Mouse (Mus musculus) embryo, embryonic 11.5 days (tissue): ENCODE measurements around the gene Prdm1.
A peak's percentile ranks its signal among the peaks of the same experiment; 100 is the strongest.

ENCODE experiments used
- DNase-seq: peaks from one replicate; pipeline ENCODE4 v3.0.0-alpha.2; 2012; ENCODE audit warnings: low read depth, low spot score

Prdm1 gene

DNA sequence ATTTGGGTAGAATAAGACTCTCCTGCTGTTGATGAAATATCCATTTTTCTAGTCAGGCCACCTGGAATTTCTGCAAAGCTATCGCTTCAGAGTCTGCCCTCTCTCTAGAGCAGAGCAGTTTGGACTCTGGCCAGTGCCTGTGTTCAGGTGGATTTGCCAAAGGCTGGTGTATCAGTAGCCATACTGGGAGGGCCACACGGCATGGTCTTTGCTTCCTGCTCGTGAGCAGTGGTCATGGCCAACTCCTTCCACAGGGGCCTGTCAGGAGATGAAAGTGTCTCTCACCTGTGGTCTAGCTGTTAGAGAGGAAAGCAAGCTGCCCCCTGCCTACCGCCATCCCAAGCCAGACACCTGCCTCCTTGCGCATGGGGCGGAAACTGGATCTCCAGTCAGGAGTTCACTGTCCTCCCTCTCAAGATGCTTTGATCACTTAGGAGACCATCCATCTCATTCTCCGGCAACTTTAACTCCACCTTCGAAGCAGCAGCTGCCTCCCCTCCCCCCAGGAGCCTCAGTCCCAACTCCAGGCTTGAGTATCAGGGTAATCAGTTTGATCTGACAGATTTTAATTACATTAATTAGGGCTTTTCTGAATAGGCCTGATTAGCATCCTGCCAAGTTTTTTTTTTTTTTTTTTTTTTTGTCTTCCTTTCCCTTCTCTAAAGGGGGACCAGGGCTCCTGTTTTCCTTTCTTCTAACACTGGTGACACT is 35.3 kb downstream of the Prdm1 start:
- no peak for DNase-seq

DNA sequence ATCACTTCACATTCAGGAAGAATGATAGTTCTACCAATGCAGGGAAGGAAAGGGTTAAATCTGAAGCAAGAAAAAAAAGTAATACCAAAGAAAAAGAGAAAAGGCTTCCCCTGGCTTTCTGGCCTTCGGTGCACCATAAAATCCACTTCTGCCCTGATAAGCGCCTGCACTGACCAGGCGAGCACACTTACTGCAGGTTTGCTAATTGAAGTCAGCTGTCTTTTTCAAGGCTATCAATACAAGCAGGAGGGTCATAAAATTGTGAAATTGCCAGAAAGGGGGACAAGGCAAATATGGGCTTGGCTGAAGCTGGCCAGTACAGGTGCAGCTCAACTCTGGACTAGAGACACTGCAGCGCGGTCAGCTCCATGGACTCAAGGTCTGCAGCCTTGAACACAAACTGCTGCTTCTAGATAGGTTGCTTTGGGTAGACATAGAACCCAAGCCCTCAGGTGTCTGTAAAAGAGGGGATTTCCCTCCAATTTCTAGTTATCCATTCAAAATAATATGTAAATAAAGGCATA is 37.3 kb downstream of the Prdm1 start:
- DNase-seq = no peak

DNA sequence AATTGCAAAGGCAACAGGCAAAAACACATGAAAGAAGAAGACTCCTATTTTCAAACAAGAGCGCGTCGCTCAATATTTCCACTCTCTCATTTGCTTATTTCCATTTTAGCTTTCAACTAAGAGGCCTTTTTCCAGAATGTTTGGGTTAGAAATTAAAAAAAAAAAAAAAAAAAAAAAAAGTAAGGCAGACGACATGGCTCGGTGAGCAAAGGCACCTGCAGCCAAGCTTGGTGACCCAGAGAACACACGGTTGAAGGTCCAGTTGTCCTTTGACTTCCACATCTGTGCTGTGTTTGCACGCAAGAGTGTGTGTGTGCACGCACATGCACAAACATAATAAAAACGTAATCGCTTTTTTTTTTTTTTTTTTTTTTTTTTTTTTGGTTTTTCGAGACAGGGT is 41.2 kb downstream of the Prdm1 start:
- DNase-seq = no peak

DNA sequence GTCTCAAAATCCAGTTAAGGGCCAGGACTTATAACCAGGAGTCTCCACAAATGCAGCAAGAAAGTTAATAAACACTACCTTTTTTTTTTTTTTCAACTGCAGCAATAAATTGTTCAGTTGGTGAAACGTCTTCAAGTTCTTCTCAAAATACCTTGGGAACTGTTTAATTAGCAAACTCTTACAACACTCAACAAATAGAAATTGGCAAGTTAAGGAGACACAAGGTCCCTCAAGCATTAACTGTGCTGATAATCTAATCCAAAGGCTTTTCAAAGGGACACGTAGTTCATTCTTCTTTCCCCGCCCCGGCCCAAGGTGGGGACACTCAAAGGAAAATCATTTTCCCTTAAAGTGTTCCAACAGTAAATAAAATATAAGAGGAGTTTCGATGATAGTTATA is 44.2 kb downstream of the Prdm1 start:
- DNase-seq = no peak

DNA sequence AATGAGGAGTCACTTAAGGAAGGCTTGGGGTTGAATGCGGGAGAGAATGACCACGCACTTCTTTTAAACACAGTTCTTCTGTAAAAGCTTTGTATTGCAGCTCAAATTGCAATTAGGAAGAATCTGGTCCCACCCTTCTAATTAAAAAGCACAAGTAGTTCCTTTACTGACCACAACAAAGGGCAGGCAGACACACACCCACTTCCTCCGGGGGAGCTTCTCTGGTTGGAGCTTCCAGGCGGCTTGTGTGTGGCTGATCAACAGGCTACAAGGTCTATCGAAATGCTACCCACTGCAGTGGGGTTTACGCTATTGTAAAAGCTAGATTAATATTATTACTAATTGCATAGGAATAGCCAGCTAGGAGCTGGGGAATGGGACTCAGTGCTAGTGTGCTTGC is 45.2 kb downstream of the Prdm1 start:
- DNase-seq = no peak

DNA sequence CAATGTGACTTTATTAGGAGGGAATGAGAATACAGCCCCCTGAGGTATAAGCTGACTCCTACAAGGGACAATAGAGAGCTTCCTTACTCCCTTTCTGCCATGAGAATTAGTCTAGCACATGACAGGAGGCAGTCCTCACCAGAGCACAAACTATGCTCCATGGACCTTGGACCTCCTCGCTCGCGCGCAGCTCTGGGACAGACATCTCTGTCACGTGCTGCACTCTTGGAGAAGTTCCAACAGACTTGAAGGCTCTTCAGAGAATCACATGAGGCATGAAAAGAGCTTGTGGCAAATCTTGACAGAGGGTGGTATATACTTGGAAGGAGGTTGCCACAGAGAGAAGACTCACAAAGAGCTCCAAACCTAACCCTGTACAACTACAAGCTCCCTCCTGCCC is 46.9 kb downstream of the Prdm1 start:
- DNase-seq = no peak

DNA sequence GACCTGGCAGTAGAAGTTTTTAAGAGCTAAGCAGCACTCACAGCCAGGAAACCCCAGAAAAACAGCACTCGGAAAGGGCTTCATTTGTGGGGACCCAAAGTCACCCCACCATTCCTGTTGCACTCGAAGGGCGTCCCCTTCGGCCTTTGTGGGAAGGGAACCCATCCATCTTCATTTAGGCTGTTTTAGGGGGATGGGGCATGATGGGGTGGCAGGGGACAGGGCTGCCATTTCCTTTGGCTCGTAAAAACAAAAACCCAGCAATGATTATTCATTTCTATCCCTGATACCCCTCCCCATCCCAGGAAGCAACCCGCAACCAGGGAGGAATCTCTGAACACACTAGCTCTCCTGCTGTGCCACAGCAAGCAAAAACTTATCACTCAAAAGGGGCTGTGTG is 49.0 kb downstream of the Prdm1 start:
- DNase-seq = no peak

DNA sequence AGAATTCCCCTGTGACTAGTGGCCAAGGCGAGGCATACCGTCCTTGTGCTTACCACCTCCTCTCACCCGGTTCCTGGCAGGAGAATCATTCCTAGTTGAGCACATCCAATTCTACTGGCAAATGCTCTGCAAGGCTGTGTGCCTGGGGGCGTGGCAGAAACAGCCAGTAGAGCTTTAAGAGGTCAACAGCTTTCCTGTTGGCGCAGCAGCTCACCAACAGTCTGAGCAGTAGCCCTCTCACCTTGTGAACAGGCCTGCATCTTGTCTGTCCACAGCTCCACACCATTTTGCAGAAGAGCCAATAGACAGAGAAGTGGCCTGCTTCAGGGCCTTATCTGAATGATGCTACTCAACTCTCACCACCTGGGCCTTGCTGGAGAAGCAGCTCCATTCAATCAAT is 50.2 kb downstream of the Prdm1 start:
- DNase-seq = no peak

DNA sequence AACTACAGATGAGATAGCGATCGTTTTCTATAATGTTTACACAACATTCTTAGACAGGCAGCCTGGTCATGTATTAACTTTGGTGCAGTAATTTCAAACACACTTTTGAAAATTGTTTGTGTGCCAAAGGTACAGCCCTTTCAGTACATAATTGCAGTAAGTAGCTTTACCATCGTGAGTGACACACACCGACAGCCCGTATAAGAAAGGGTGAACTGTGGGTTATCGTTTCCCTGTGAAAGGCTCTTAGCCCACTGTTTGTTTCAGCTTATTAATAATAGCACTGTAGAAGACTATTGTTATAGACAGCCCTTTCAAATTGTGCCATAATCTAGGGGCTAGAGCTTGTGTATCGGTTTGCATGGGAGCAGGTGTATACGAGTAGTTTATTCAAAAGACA is 51.1 kb downstream of the Prdm1 start:
- DNase-seq = no peak

DNA sequence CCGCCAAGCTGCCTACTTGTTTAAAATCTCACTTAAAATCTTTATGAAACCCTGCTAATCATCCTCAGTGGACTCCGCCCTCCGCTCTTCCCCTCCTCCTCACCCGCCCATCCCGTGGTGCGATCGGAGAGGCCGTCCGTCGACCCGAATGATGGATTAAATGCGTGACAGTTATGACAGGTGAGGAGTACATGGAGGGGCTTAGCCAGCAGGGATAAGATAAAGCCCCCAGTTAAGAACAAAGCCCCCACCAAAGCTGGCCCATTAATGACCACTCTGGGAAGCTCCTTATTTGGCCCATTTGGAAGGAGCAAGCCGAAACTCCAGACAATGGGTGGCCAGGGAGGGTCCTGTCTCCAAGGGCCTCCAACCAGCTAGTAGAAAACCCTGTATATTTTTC is 51.8 kb downstream of the Prdm1 start:
- no peak for DNase-seq

DNA sequence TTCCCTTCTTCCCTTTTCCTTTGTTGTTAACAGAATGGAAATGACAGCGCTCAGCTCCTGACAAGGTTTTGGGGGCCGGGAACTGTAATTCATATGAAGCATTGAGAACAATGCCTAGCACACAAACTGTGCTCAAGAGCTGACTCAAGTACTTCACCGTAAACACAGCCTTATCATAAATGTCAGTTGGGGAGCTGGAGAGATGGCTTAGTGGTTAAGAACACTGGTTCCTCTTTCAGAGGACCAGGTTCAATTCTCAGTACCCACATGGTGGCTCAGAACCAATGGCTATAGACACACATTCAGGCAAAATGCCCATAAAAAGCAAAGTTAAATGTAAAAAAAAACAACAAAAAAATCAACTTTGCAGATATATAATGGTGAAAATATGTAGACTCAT is 52.9 kb downstream of the Prdm1 start:
- DNase-seq = no peak

DNA sequence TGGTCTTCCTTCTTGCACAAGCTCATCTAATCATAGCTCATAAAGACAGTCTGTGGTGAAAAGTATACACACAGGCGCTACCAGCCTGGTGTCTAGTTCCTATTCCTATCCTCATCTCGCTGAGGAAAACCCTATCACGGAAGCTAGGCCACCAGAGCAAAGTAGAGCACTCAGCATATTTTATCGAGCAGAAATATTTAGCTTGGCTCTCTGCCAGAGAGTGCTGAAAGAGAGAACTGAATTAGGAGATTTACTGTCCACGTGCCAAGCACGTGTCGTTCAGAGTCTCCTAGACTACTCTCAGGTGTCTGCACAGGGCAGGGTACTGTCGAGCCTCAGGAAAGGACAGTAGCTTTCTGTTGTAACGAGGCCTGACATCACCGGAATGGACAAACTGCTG is 54.0 kb downstream of the Prdm1 start:
- peak; percentile 67 for DNase-seq

DNA sequence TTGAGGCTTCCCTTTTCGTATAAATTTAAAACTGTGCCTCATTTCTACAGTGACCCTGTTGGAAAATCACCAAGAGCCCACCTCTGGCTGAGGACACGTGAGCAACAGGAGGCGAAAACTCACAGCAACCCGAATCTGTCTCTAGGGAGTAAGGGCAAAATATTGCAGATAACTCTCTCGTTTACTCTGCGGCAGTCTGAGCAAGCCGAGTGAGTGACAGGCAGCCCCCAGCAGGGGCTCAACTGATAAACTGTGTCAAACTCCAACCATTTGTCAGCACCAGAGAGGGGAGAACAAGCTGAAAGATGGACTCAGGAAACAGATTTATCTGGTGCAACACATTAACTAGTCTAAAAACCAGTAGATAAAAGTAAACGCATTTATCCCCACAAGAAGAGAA is 62.7 kb downstream of the Prdm1 start:
- DNase-seq = no peak

DNA sequence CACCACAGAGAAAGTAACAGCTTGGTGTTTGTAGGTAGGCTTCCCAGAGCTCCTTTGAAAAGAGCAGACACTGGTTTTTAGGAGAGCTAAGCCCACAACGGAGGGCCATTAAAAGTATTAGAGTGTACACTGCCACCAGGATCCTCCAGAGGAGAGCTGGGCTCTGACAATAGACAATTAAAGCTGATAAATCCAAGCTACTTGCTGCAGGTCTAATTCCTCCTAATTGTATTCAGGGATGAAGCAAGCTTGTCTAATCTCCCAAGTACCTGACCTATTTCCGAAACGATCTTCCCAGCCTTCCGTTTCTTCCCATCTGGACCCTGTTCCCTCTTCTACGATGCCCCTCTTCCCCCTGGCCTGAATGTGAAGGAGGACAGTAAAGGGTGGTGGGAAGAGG is 63.7 kb downstream of the Prdm1 start:
- DNase-seq = no peak

DNA sequence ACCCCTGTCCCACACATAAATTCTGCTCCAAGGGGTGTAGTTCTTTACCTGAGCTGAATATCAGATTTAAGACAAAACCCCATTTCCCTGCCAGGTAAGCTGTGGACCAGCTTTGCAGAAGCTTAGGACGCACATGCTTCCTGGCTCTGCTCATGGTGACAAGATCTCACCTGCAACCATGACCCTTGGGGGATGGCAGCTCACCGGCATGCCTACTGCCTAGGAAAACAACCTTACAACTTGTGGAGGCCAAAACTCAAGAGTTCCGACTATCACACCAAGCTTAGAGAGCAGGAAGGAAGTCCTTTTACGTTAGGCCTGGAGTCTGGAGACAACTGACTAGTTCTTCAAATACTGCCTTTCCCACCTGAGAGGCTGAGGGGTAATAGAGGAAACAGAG is 64.4 kb downstream of the Prdm1 start:
- DNase-seq = no peak

DNA sequence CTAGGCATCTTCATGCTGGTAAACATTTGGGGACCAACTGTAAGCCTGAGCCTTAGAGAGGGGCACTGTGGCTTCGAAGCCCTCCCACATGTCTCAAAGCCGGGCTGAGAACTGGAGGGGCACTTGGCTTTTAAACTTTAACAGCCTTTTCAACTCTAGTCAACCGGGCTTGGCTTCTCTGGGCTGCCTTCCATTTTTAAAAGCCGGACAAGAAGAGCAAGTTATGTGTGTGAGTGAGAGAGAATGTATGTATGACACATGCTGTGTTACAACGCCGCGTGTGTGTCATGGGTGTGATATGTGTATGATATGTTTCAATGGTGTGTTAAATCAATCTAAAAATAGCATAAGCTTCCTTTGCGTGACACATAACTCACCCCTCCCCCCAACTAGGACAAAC is 66.0 kb downstream of the Prdm1 start:
- no peak for DNase-seq

DNA sequence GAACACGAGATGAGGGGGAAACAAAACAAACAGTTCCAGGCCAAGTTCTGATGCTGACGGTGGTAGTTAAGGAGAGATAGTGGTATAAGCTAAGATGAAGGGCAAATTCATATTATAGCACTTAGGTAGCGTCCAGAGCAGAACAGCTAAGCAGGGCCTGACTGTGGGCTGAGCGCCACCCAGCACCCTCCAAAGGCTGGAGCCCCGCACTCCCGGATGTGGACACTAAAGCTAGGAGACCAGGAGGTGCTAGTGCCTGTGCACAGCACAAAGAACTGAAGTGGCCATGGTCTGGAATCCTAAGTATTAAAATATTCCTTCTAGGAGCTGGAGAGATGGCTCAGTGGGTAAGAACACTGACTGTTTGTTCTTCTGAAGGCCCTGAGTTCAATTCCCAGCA is 67.2 kb downstream of the Prdm1 start:
- DNase-seq = no peak

DNA sequence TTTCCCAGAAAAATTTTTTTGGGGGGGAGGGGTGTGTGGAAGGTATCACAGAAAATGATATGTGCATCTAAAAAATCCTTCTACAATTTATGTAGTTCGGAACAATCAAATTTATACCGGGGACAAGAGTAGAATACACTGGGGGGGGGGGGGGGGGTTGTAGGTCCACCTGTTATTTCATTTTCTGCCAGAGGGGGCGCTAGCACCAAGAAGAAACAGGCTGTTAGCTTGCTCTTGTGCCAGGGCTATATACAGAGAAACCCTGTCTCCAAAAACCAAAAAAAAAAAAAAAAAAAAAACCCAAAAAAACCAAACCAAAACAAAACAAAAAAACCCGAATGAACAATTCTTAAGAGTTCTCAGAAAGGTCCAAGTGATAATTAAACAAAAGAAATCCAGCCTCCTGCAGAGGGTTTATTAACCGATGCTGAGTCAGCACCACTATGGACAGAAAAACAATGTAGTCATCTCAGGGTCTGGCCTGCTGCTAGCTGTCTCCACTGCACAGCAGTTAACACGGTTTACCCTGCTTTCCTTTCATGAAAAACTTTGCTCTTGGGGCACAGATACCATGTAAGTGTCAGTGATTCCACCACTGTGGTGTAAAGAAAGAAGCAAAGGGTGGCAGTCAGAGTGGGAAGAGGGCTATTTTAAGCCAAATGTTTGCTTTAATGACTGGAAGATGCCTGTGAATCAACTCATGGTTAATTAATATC is 68.0 kb downstream of the Prdm1 start:
- no peak for DNase-seq

DNA sequence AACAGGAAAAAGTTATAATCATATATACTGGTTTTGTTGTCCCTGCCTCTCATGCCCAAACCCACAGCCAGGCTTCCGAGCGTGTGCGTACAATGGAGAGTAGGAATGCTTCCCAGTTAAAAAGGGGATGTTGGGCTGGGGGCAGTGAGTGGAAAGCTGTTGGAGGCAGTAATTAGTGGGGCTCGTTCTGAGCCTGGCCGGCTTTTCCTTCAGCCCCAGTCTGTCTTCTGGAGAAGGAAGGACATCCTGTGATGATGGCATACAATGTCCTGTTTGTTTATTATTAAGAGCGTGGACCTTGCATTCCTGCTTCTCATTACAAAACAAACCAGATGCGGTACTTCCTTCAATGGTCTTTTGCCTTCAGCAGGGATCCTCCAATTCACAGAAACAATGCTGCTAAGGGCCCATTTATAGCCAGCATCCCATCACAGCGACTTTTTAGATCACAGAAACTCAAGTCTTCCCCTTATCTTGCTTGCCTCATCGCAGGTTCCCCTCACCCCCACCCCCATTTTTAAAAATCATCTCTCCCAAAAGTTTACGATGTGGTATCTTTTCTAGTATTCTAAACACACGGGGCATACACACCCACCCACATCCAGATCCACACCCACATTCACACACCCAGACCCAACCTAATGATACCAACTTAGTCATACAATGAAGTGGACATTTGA is 68.8 kb downstream of the Prdm1 start:
- no peak for DNase-seq

DNA sequence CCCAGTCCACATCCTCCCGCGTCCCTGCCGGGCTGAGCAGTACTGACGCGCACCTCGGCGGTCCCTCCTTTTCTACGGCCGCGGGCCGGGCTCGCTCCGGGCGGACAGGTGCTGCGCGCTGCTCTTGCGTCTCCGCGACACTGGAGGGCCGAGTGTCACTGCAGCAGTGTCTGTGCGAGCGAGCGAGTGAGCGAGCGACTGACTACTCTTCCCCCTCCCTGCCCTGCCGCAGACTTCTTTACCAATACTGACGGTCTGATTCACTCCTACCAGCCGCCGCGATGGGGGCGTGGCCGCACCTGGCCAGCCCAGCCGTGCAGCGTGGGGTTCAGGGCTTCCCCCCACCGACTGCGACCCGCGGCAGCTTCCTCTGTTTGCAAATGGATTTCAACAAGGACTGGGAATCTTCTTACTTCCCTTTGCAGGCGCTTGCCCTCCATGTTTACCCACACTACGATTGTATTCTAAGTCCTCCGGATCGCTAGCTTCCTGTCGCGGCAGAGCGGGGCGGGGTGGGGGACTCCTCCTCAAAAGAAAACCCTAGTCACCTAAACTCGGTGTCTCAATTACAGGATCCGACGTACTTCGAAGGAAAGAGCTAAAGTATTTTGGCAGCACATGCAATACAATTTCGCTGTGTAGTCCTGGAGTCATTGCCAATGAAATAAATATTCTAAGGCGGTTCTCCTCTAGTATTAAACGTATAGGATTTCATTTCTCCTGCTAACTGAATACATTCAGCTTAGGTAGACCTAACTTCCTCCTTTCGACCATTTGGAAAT is 69.6 kb downstream of the Prdm1 start:
- peak; percentile 40 for DNase-seq

DNA sequence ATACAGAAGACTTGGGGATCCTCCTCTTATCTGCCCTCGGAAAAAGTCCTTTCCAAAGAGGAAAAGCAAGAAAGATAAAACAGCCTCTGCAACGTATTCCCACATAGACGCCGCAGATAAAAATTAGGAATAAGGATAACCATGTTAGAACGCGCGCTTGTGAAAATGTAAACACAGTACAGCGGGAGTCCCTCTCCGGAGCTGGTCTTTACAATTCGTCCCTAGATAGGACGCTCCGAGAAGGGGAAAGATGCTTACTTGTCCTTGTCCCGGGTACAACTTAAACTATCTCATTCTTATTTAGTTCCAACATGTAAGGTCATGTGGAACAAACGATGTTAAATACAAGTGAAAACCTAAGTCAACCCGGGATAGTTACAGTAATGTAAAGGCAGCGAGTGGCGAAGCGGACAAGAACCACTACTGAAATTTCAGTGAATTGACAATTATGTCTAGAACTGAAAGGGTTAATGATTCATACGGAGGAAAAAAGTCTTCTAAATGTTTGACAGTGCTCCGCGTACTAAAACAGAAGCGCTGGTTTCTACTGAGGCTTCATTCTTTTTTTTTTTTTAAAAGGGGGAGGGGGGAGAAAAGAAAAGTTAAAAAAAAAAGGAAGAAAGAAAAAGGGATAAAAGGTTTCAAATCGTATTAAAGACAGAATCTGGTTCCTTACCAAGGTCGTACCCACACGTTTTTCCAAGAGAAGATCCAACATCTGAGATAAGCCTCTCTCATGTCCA is 70.3 kb downstream of the Prdm1 start:
- no peak for DNase-seq
